Mouse (Mus musculus) embryonic facial prominence, embryonic 14.5 days (tissue): ENCODE measurements around the gene Gm21969. TPM values are rescaled to one million over a fixed set of nuclear protein-coding genes. Genes with fewer than 3 reads are reported as not detected.

Source experiments
- ATAC-seq: fragments of 200-750 bp; cut with Nextera tagmentation; 2 replicates; pipeline ENCODE4 v1.8.0; 2017; ENCODE audit warnings: low read depth, moderate number of reproducible peaks, moderate TSS enrichment
- DNase-seq: peaks from one replicate; pipeline ENCODE4 v3.0.0-alpha.2; 2015; ENCODE audit warnings: low spot score
- H3K27ac ChIP-seq: fragments of 300-500 bp; sonication (generic); replicated peaks from 2 replicates; pipeline ENCODE4 v1.5.1; 2014; ENCODE audit warnings: low read depth, mild to moderate bottlenecking, low read length, moderate library complexity
- H3K27me3 ChIP-seq: fragments of 300-500 bp; sonication (generic); replicated peaks from 2 replicates; pipeline ENCODE4 v1.6.1; 2014; ENCODE audit warnings: low read length; ENCODE audit not compliant: control insufficient read depth, insufficient read depth
- H3K36me3 ChIP-seq: fragments of 300-500 bp; sonication (generic); 2 replicates; pipeline ENCODE4 v1.6.1; 2014; ENCODE audit warnings: low read length, mixed read lengths; ENCODE audit not compliant: control insufficient read depth, insufficient read depth
- H3K4me1 ChIP-seq: fragments of 300-500 bp; sonication (generic); 2 replicates; pipeline ENCODE4 v1.6.1; 2014; ENCODE audit warnings: antibody characterized with exemption, low read length; ENCODE audit not compliant: control insufficient read depth, insufficient read depth
- H3K4me2 ChIP-seq: fragments of 300-500 bp; sonication (generic); 2 replicates; pipeline ENCODE4 v1.6.1; 2014; ENCODE audit warnings: low read depth, mild to moderate bottlenecking, low read length, moderate library complexity, mixed read lengths
- H3K4me3 ChIP-seq: fragments of 300-500 bp; sonication (generic); 2 replicates; pipeline ENCODE4 v1.5.1; 2014; ENCODE audit warnings: low read depth, mild to moderate bottlenecking, low read length
- H3K9ac ChIP-seq: fragments of 300-500 bp; sonication (generic); 2 replicates; pipeline ENCODE4 v1.6.1; 2014; ENCODE audit warnings: low read depth, mild to moderate bottlenecking, low read length, moderate library complexity, mixed read lengths
- H3K9me3 ChIP-seq: fragments of 300-500 bp; sonication (generic); 2 replicates; pipeline ENCODE4 v1.6.1; 2016; ENCODE audit warnings: low read length; ENCODE audit not compliant: control insufficient read depth
- WGBS: fragments of 180-500 bp; shearing (Covaris S2); extraction: QIAGEN DNeasy Blood & Tissue Kit; methylation state at CpG from one replicate; pipeline ENCODE4 v1.1.7; 2014; 5-methylcytosine and 5-hydroxymethylcytosine counted together
- polyA plus RNA-seq: library from polyadenylated mRNA; unstranded; fragments of >200 nt; fragmentation: Nextera tagmentation; extraction: Ambion mirVana; gene quantifications from 2 replicates; pipeline ENCODE4 v1.2.1, GENCODE M21; 2014

Gene Gm21969
- polyA plus RNA-seq, 1 experiment from 2014 or later = not detected

GRCm38 (mm10) chr4:139575673-139576003 is 27.3 kb upstream of the Gm21969 start:
- peak overlapping the region; percentile 97 for H3K4me2 ChIP-seq
- ATAC-seq (no peak), DNase-seq (no peak)
- H3K9ac ChIP-seq = peak overlapping the region; percentile 83
- 11% methylated on average over 10 of the region's 14 CpGs for WGBS
- H3K4me1 ChIP-seq = peaks cover 44% of the 10 kb centered on the region
- no peaks in the 10 kb centered on the region for H3K27me3 ChIP-seq
- H3K9me3 ChIP-seq = no peaks in the 10 kb centered on the region
- no peak overlapping the region for H3K27ac ChIP-seq
- peak overlapping the region; percentile 84 for H3K4me3 ChIP-seq
- no peaks in the 10 kb centered on the region for H3K36me3 ChIP-seq

GRCm38 (mm10) chr4:139576251-139576880 is 26.6 kb upstream of the Gm21969 start:
- Histone ChIP-seq H3K36me3 (no peaks in the 10 kb centered on the region), H3K9ac (peak overlapping the region; percentile 83), H3K4me2 (peak overlapping the region; percentile 97), H3K27me3 (no peaks in the 10 kb centered on the region), H3K9me3 (no peaks in the 10 kb centered on the region), H3K4me3 (peak overlapping the region; percentile 84), H3K4me1 (peaks cover 51% of the 10 kb centered on the region), H3K27ac (no peak overlapping the region)
- DNase-seq = peak; percentile 49
- WGBS = 36% methylated on average over 14 of the region's 14 CpGs
- ATAC-seq = no peak

GRCm38 (mm10) chr4:139577006-139577405 is 26.0 kb upstream of the Gm21969 start:
- WGBS = 79% methylated on average over 7 of the region's 7 CpGs

DNA sequence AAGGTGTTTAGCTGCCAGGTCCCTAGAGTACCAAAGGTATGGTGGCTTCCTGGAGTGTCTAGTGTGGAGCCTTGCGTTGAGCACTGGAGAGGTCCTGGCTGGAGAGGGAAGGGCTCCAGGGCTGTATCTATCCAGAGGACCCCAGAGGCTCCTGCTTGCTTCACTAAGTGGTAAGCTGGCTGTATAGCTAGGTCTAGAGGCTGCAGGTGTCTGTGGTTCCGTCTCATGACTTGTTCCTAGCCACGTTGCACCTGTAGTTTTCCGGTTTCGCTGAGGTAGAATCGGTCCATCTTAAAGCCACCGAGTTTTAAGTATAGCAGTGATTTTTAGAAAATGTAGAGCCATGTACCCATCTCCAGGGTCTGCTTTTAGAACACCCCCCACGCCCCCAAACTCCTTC is 24.6 kb upstream of the Gm21969 start:
- ATAC-seq = no peak
- 93% methylated on average over 8 of the region's 8 CpGs for WGBS
- Histone ChIP-seq H3K36me3 (no peaks in the 10 kb centered on the region), H3K27me3 (no peaks in the 10 kb centered on the region), H3K4me1 (peaks cover 66% of the 10 kb centered on the region), H3K27ac (peak overlapping the region; percentile 36; the same call in 1 of the 2 replicates), H3K4me2 (no peak overlapping the region; the same call in 1 of the 2 replicates), H3K9ac (no peak overlapping the region), H3K9me3 (no peaks in the 10 kb centered on the region), H3K4me3 (no peak overlapping the region)
- DNase-seq = no peak

More at GRCm38 (mm10) chr4:139577006-139577405, 26.0 kb upstream of the Gm21969 start:
- H3K27me3 ChIP-seq = no peaks in the 10 kb centered on the region
- H3K9me3 ChIP-seq = no peaks in the 10 kb centered on the region
- peak overlapping the region; percentile 84 for H3K4me3 ChIP-seq
- ATAC-seq (no peak), DNase-seq (no peak)
- H3K27ac ChIP-seq = no peak overlapping the region
- peaks cover 58% of the 10 kb centered on the region for H3K4me1 ChIP-seq
- no peaks in the 10 kb centered on the region for H3K36me3 ChIP-seq
- H3K9ac ChIP-seq = peak overlapping the region; percentile 83; the same call in 1 of the 2 replicates
- peak overlapping the region; percentile 97 for H3K4me2 ChIP-seq

DNA sequence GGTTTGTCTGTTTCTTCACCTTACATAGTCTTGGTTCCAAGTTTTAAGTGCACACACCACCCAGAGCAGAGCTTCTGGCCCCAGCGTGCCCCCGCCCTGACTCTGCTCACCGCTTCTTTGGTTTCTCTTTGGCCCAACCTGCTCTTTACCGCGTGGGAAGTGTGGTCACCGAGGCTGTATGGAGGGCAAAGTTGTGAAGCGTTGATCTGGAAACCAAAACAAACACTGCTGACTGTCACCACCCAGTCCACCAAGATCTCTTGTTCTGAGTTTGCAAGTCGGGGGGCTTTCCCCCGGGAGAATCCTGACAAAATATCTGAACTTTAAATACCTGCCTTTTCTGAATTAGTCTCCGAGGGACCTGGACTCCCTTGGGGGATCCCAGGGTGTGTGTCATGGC is 24.0 kb upstream of the Gm21969 start:
- DNase-seq = peak; percentile 16
- peak overlapping the region; percentile 90 for H3K27ac ChIP-seq
- no peaks in the 10 kb centered on the region for H3K36me3 ChIP-seq
- no peaks in the 10 kb centered on the region for H3K9me3 ChIP-seq
- 53% methylated on average over 10 of the region's 10 CpGs for WGBS
- no peak overlapping the region for H3K4me3 ChIP-seq
- no peak overlapping the region for H3K9ac ChIP-seq
- H3K27me3 ChIP-seq = no peaks in the 10 kb centered on the region
- ATAC-seq = no peak
- H3K4me1 ChIP-seq = peaks cover 63% of the 10 kb centered on the region
- H3K4me2 ChIP-seq = no peak overlapping the region

DNA sequence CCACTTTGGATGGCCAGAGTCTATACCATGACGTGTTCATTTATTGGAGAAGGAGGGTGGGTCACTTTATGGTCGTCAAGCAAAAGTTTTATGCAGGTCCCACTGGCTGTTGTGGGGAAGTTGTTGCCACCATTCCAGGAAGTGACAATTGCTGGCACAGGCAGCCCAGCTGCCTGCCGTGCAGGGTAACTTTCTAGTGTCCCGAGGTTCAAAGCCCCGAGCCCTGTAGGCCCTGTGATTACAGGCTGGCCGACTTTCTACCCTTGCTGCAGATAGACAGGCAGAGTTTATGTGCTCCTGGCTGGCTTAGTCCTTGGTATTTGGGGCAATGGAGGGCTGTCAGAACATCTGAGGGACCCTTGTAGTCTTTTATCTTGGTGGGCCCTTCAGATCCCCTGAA is 23.5 kb upstream of the Gm21969 start:
- ATAC-seq (no peak), DNase-seq (no peak)
- no peak overlapping the region for H3K4me3 ChIP-seq
- no peak overlapping the region for H3K4me2 ChIP-seq
- peak overlapping the region; percentile 90 for H3K27ac ChIP-seq
- H3K9me3 ChIP-seq = no peaks in the 10 kb centered on the region
- H3K27me3 ChIP-seq = no peaks in the 10 kb centered on the region
- H3K9ac ChIP-seq = no peak overlapping the region
- H3K4me1 ChIP-seq = peaks cover 63% of the 10 kb centered on the region
- WGBS = 51% methylated on average over 6 of the region's 6 CpGs
- no peaks in the 10 kb centered on the region for H3K36me3 ChIP-seq

DNA sequence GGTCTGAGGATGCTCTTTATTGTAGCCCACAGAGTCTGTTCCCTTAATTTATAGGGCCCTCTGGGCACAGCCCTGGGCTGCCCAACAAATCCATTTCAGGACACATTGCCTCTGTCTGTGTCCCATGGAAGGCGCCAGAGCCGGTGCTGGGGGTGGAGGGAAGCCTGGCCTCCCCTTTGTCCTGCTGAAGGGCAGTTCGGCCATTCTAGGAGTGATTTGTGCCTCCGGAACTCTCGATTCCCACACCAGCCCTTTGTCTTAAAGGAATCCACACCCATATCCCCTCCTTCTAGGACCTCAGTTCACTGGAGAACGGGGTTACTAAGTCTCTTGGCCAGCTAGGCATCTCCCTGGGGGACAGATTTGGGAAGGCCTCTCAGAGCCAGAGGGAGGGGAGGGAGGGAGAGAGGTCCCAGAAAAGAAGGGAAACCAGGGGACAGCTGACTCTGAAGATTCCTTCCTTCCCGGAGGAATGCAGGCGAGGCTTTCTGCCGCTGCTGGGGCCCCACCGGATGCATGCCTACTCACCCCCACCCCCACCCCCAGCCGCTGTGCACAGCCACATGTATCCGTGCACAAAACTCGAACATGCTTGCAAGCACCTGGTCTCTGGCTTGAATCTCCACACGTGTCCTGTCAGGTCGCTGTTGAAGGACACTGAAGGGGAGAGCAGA is 22.2 kb upstream of the Gm21969 start:
- DNase-seq (peak; percentile 89), ATAC-seq (peak; percentile 76)
- H3K27ac ChIP-seq = peak overlapping the region; percentile 90
- H3K36me3 ChIP-seq = no peaks in the 10 kb centered on the region
- H3K4me2 ChIP-seq = peak overlapping the region; percentile 48
- no peaks in the 10 kb centered on the region for H3K9me3 ChIP-seq
- peak overlapping the region; percentile 63 for H3K9ac ChIP-seq
- H3K27me3 ChIP-seq = no peaks in the 10 kb centered on the region
- peaks cover 60% of the 10 kb centered on the region for H3K4me1 ChIP-seq
- 5% methylated on average over 15 of the region's 15 CpGs for WGBS
- peak overlapping the region; percentile 19; the same call in 1 of the 2 replicates for H3K4me3 ChIP-seq

- Histone ChIP-seq H3K9ac (peak overlapping the region; percentile 63), H3K27ac (peak overlapping the region; percentile 90), H3K36me3 (no peaks in the 10 kb centered on the region), H3K27me3 (no peaks in the 10 kb centered on the region), H3K4me1 (peaks cover 53% of the 10 kb centered on the region), H3K9me3 (no peaks in the 10 kb centered on the region), H3K4me2 (peak overlapping the region; percentile 48), H3K4me3 (0 out of 2 replicates have a peak overlapping the region, but pooled peaks have one; percentile 19)
- ATAC-seq = peak; percentile 12; the same call in 1 of the 2 replicates
- DNase-seq = peak; percentile 53
- WGBS = 21% methylated on average over 6 of the region's 6 CpGs
Observed at GRCm38 (mm10) chr4:139581427-139582051, 21.4 kb upstream of the Gm21969 start.
